Mouse (Mus musculus) stomach, embryonic 16.5 days (tissue): ENCODE measurements around the gene Mroh2a. TPM values are rescaled to one million over a fixed set of nuclear protein-coding genes. Genes with fewer than 3 reads are reported as not detected.
A peak's percentile ranks its signal among the peaks of the same experiment; 100 is the strongest.

ENCODE experiments used
- ATAC-seq: fragments of 200-750 bp; cut with Nextera tagmentation; 2 replicates; pipeline ENCODE4 v1.8.0; 2017; ENCODE audit warnings: moderate number of reproducible peaks, moderate TSS enrichment; ENCODE audit not compliant: insufficient read depth, low FRiP score
- H3K27ac ChIP-seq: fragments of 300-500 bp; sonication (generic); 2 replicates; pipeline ENCODE4 v1.5.1; 2014; ENCODE audit warnings: low read length
- H3K27me3 ChIP-seq: fragments of 300-500 bp; sonication (generic); 2 replicates; pipeline ENCODE4 v1.6.1; 2014; ENCODE audit warnings: low read length, control low read depth, mixed read lengths; ENCODE audit not compliant: control insufficient read depth, insufficient read depth
- H3K36me3 ChIP-seq: fragments of 300-500 bp; sonication (generic); 2 replicates; pipeline ENCODE4 v1.6.1; 2014; ENCODE audit warnings: low read length; ENCODE audit not compliant: control insufficient read depth, insufficient read depth
- H3K4me1 ChIP-seq: fragments of 300-500 bp; sonication (generic); 2 replicates; pipeline ENCODE4 v1.6.1; 2014; ENCODE audit warnings: low read length, control low read depth, mixed read lengths; ENCODE audit not compliant: control insufficient read depth, insufficient read depth
- H3K4me2 ChIP-seq: fragments of 300-500 bp; sonication (generic); 2 replicates; pipeline ENCODE4 v1.6.1; 2014; ENCODE audit warnings: low read depth, low read length, mixed read lengths
- H3K4me3 ChIP-seq: fragments of 300-500 bp; sonication (generic); replicated peaks from 2 replicates; pipeline ENCODE4 v1.5.1; 2014; ENCODE audit warnings: mild to moderate bottlenecking, low read length
- H3K9ac ChIP-seq: fragments of 300-500 bp; sonication (generic); 2 replicates; pipeline ENCODE4 v1.6.1; 2014; ENCODE audit warnings: low read length
- H3K9me3 ChIP-seq: fragments of 300-500 bp; sonication (generic); replicated peaks from 2 replicates; pipeline ENCODE4 v1.6.1; 2016; ENCODE audit warnings: low read length, control low read depth; ENCODE audit not compliant: control insufficient read depth
- WGBS: fragments of 180-500 bp; shearing (Covaris S2); extraction: QIAGEN DNeasy Blood & Tissue Kit; methylation state at CpG from one replicate; pipeline ENCODE4 v1.1.7; 2014; 5-methylcytosine and 5-hydroxymethylcytosine counted together
- polyA plus RNA-seq: library from polyadenylated mRNA; unstranded; fragments of >200 nt; fragmentation: Nextera tagmentation; extraction: Ambion mirVana; gene quantifications from 2 replicates; pipeline ENCODE4 v1.2.1, GENCODE M21; 2015

Mroh2a gene
- polyA plus RNA-seq, 1 experiment from 2014 or later: 1.6 TPM

- H3K27me3 ChIP-seq: no peaks in the 10 kb centered on the region
- peaks cover 27% of the 10 kb centered on the region for H3K9me3 ChIP-seq
- no peaks in the 10 kb centered on the region for H3K4me1 ChIP-seq
- WGBS: 67% methylated on average over 7 of the region's 7 CpGs
- no peak overlapping the region for H3K4me3 ChIP-seq
- ATAC-seq: no peak
- no peak overlapping the region for H3K27ac ChIP-seq
- no peak overlapping the region for H3K4me2 ChIP-seq
- no peak overlapping the region for H3K9ac ChIP-seq
- H3K36me3 ChIP-seq: no peaks in the 10 kb centered on the region
These were observed 70.9 kb downstream of the Mroh2a start for GRCm38 (mm10) chr1:88297480-88298258.

- Histone ChIP-seq H3K36me3 (no peaks in the 10 kb centered on the region), H3K4me3 (no peak overlapping the region), H3K9me3 (peaks cover 33% of the 10 kb centered on the region), H3K27ac (no peak overlapping the region), H3K9ac (no peak overlapping the region), H3K4me2 (no peak overlapping the region), H3K4me1 (no peaks in the 10 kb centered on the region), H3K27me3 (no peaks in the 10 kb centered on the region)
- WGBS: 58% methylated on average over 4 of the region's 4 CpGs
- ATAC-seq: no peak
These were observed 72.1 kb downstream of the Mroh2a start for GRCm38 (mm10) chr1:88298686-88299528.

GRCm38 (mm10) chr1:88299529-88299945 lies 72.8 kb downstream of the Mroh2a start:
- H3K4me1 ChIP-seq: no peaks in the 10 kb centered on the region
- H3K9ac ChIP-seq: no peak overlapping the region
- H3K4me2 ChIP-seq: no peak overlapping the region
- H3K9me3 ChIP-seq: peaks cover 39% of the 10 kb centered on the region
- no peak overlapping the region for H3K27ac ChIP-seq
- ATAC-seq: no peak
- H3K27me3 ChIP-seq: no peaks in the 10 kb centered on the region
- no peak overlapping the region for H3K4me3 ChIP-seq
- H3K36me3 ChIP-seq: no peaks in the 10 kb centered on the region
- WGBS: 78% methylated on average over 2 of the region's 2 CpGs

GRCm38 (mm10) chr1:88300301-88301050 lies 73.7 kb downstream of the Mroh2a start:
- no peak overlapping the region for H3K27ac ChIP-seq
- H3K9me3 ChIP-seq: peaks cover 40% of the 10 kb centered on the region
- H3K27me3 ChIP-seq: no peaks in the 10 kb centered on the region
- H3K36me3 ChIP-seq: no peaks in the 10 kb centered on the region
- no peak overlapping the region for H3K4me2 ChIP-seq
- ATAC-seq: 0 out of 2 replicates have a peak, but pooled peaks have one; percentile 15
- no peak overlapping the region for H3K4me3 ChIP-seq
- no peaks in the 10 kb centered on the region for H3K4me1 ChIP-seq
- H3K9ac ChIP-seq: no peak overlapping the region
- 40% methylated on average over 5 of the region's 5 CpGs for WGBS

GRCm38 (mm10) chr1:88301121-88302014 lies 74.6 kb downstream of the Mroh2a start:
- Histone ChIP-seq H3K27me3 (no peaks in the 10 kb centered on the region), H3K27ac (no peak overlapping the region), H3K4me3 (no peak overlapping the region), H3K9ac (no peak overlapping the region), H3K9me3 (peaks cover 33% of the 10 kb centered on the region), H3K36me3 (no peaks in the 10 kb centered on the region), H3K4me2 (no peak overlapping the region), H3K4me1 (no peaks in the 10 kb centered on the region)
- ATAC-seq: 0 out of 2 replicates have a peak, but pooled peaks have one; percentile 0
- 65% methylated on average over 9 of the region's 9 CpGs for WGBS

- peaks cover 38% of the 10 kb centered on the region for H3K9me3 ChIP-seq
- H3K27ac ChIP-seq: no peak overlapping the region
- no peak overlapping the region for H3K9ac ChIP-seq
- no peaks in the 10 kb centered on the region for H3K4me1 ChIP-seq
- H3K36me3 ChIP-seq: no peaks in the 10 kb centered on the region
- no peaks in the 10 kb centered on the region for H3K27me3 ChIP-seq
- no peak overlapping the region for H3K4me3 ChIP-seq
- ATAC-seq: no peak
- H3K4me2 ChIP-seq: no peak overlapping the region
- WGBS: 65% methylated on average over 14 of the region's 14 CpGs
These were observed 75.4 kb downstream of the Mroh2a start for GRCm38 (mm10) chr1:88302057-88302740.

- no peaks in the 10 kb centered on the region for H3K4me1 ChIP-seq
- no peak overlapping the region for H3K27ac ChIP-seq
- no peaks in the 10 kb centered on the region for H3K36me3 ChIP-seq
- H3K4me3 ChIP-seq: no peak overlapping the region
- H3K4me2 ChIP-seq: no peak overlapping the region
- no peaks in the 10 kb centered on the region for H3K27me3 ChIP-seq
- H3K9ac ChIP-seq: no peak overlapping the region
- H3K9me3 ChIP-seq: peaks cover 38% of the 10 kb centered on the region
- ATAC-seq: no peak
- 63% methylated on average over 6 of the region's 6 CpGs for WGBS
These were observed 77.0 kb downstream of the Mroh2a start for GRCm38 (mm10) chr1:88303762-88304161.
